Mouse (Mus musculus): ENCODE results near the gene Acsbg1.

DNA sequence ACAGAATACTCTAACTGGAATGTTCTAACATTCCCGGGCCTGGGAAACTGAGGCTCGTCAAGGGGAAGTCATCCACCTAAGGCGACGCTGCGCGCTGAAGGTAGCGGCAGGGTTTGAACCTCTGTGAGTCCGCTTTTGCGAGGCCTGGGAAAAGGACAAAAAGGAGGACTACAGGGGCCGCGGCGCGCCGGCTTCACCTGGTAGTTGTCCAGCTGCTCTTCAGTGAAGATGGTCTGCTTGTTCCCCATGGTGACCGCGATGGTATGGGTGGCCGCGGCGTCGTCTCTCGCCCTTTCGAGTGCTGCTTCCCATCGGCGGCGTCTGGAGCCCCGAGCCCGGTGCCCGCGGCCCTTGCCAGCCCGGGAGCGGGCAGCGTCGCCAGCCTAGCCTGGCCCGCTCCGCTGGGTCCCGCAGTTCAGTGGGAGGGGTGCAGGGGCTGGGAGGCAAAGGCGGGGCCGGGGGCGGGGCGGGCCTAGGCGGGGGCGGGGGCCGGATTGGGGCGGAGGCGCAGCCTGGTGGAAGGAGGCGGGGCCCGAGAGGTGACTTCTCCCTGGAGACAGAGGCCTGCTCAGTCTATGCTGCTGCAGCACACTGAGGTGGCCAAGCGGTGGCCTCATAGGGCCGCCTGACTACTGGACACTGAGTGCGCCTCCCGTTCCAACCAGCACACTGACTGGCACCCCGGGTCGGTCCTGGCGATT is 101.7 kb downstream of the Acsbg1 start, which contains the start of gene Cib2:
- TF ChIP-seq CTCF (IDR thresholded peaks at IDR 0.05; ENCODE audit: control insufficient read depth, insufficient read depth, low read length) (peak; percentile 20; the same call in 1 of the 2 replicates), POLR2A (IDR thresholded peaks at IDR 0.05; ENCODE audit: borderline replicate concordance, control insufficient read depth, low read depth, low read length) (no peak)
